Mouse (Mus musculus): ENCODE measurements around the gene Rps2. TPM values are rescaled to one million over a fixed set of nuclear protein-coding genes. Genes with fewer than 3 reads are reported as not detected.

Gene Rps2
- total RNA-seq, 2 experiments from 2014 or later: 352 to 392 TPM

- no peak for DNase-seq (ENCODE audit: extremely low spot score in 1 of 2, low spot score in 1 of 2)
These were observed 11.2 kb downstream of the Rps2 start for GRCm38 (mm10) chr17:24729067-24729466.

DNA sequence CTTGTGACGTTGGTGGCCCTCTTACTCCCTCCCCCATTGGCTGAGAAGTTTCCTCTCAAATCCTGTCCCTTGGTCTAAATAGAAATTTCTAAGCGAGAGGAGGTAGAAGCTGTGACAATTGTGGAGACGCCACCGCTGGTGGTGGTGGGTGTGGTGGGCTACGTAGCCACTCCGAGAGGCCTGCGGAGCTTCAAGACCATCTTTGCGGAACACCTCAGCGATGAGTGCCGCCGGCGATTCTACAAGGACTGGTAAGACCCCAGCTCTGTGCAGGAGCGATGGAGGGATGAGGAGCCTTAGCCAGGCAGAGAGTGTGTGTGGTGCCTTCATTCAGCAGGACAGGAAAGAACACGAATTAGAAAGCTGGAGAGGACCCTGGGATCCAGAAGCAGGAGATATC is 12.9 kb downstream of the Rps2 start:
- no peak for DNase-seq (ENCODE audit: extremely low spot score in 1 of 2, low spot score in 1 of 2)

GRCm38 (mm10) chr17:24732233-24732935 is 14.5 kb downstream of the Rps2 start:
- DNase-seq (ENCODE audit: extremely low spot score in 1 of 2, low spot score in 1 of 2): no peak

DNA sequence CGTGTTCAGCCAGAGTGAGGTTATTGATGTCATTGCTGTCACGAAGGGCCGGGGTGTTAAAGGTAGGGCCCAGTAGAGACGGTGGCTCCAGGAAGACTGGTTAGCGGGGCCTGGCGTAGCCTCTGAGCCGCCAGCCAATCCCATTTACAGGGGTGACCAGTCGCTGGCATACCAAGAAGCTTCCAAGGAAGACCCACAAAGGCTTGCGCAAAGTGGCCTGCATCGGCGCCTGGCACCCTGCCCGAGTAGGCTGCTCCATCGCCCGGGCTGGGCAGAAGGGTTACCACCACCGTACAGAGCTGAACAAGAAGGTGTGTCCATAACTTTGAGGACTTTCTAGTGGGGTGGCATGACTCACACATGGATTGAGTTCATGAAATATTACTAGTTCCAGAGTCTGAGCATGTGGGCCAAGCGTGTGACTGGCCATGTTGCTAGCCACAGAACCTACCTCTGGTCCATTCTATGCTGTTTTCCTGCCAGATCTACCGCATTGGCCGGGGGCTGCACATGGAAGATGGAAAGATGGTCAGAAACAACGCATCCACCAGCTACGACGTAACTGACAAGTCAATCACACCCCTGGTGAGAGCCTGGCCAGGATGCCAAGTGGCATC is 15.6 kb downstream of the Rps2 start:
- DNase-seq (ENCODE audit: extremely low spot score in 1 of 2, low spot score in 1 of 2): no peak

- no peak for DNase-seq (ENCODE audit: extremely low spot score in 1 of 2, low spot score in 1 of 2)
These were observed 16.6 kb downstream of the Rps2 start for GRCm38 (mm10) chr17:24734513-24734912.

GRCm38 (mm10) chr17:24735446-24735845 is 17.5 kb downstream of the Rps2 start:
- DNase-seq (ENCODE audit: extremely low spot score in 1 of 2, low spot score in 1 of 2): no peak

DNA sequence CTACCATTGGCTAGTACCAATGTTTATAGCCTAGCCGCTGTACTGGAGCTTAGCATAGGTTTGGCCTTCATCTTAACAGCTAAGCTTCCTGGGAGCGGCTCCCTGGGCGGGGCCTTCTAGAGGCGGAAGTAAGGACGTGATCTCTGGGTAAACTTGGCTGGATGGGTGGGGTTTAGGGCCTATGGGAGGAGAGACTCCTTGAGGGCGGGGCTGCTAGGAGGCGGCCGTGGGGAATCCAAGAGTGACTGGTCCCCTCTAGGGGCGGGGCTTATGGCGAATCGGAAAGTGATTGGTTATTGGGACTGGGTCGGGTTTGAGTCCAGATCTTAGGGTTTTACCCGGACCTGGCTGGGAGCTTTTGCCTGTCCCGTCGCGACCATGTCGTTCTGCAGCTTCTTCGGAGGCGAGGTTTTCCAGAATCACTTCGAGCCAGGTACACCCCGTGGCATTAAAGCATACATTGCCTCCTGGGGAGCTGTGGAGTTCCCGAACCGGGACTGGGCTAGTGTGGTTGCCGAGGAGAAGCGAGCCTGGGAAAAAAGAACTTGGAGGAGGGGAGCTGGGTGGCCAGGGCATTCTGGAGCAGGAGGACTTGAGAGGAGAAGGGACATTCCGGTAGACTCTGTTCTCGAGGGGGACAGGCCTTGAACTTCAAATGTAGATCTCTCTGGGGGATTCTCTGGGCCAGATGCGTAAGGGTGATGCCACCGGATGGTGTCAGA is 18.6 kb downstream of the Rps2 start, which contains the start of gene Msrb1:
TSS of gene Msrb1 (plus strand) at position 313 of the 722 bp plus-strand sequence.
- peak; percentile 64 to 74 for DNase-seq (ENCODE audit: extremely low spot score in 1 of 2, low spot score in 1 of 2)

DNA sequence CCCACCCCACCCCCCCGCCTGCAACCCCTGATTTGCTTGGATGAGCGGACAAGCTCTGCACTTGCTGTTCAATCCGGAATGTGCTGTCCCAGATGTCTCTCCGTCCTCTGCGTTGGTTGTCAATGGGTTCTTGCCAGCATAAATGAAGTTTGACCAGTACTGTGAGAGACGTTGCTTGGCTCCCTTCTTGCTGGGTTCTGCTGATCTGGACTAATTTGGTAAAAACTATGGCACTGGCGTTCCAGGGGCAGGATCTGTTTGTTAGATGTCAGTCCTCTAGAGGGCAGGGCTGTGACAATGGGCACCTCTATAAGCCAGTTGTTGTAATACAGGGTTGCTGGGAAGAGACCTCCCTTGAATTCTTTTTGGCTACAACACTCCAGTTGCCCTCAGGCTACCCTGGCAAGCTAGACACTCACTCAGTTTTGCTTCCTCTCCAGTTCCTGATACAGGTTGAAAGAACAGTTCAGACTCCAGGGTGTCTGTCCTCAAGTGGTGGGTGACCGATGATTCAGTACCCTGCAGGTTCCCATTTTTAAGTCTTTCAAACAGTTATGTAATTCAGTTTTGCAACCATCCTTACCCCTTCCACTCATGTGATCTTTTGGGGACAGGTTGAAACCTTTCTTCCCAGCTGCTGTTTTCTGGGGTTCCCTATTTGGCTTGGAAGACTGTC is 19.4 kb downstream of the Rps2 start:
- DNase-seq (ENCODE audit: extremely low spot score in 1 of 2, low spot score in 1 of 2): no peak

- no peak for DNase-seq (ENCODE audit: extremely low spot score in 1 of 2, low spot score in 1 of 2)
These were observed 20.3 kb downstream of the Rps2 start for GRCm38 (mm10) chr17:24738238-24738637.

DNA sequence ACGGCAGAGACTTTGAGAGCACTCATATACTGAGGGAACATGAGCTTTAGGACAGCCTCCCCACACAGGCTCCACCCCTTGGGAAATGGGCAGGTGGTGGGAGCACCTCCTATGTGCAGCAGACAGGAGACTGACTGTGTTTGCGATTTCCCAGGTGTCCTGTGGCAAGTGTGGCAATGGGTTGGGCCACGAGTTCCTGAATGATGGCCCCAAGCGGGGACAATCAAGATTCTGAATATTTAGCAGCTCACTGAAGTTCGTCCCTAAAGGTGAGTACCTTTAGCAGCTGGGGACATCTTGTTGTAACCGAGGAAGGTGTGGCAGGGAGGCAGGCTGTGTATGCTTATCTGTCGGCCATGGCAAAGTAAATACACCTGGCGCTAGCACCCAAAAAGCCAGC is 22.0 kb downstream of the Rps2 start:
- no peak for DNase-seq (ENCODE audit: extremely low spot score in 1 of 2, low spot score in 1 of 2)

DNA sequence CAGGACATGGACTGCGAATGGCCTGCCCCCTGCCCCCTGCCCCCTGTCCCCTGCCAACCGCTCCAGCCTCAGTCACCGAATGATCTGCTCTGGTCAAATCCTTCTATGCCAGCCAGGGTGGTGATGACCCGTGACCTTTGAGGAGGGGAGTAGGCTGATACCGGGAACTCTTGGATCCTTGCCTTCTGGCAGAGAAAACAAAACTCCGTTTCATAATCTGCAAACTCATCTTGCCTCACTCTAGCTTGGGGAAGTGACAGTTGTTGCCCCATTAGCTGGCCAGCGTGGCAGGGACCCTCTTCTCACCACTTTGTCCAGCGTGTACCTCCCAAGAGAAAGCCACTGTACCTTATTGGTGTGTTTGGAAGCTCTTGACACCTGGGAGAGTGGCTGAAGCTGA is 24.4 kb downstream of the Rps2 start:
- DNase-seq (ENCODE audit: extremely low spot score in 1 of 2, low spot score in 1 of 2): no peak

DNA sequence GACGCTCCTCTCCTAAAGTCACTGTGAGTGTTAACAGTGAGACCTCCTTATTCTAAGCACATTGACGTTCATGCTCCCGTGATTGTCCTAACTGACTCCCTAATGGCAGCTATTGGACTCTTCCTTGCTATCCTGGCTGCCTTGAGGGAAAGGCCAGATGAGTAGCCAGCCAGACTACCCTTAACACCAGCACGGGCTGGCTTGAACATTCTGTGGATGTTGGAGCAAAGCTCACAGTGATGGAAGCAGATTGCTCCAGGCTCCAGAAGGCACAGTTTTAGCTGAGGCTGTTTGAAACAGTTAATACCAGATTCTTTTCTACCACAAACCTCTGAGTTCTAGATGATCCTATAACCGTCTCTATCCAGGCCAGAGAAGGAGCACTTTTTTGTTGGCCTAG is 26.0 kb downstream of the Rps2 start:
- DNase-seq (ENCODE audit: extremely low spot score in 1 of 2, low spot score in 1 of 2): no peak

DNA sequence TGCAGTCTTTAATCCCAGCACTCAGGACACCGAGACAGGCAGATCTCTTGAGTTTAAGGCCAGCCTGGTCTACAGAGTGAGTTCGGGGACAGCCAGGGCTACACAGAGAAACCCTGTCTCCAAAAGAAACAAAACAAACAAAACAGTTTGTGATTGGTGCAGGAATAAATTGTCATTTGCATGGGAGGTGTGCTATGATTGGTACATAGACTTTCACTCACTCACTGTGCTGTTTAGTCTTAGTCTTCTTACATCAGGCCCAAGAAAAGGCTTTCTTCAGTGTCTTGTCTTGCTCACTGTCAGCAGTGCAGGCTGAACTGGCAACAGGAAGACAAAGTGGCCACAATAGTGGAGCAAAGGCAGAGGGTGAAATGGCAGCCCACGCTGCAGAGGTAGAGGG is 26.5 kb downstream of the Rps2 start:
- no peak for DNase-seq (ENCODE audit: extremely low spot score in 1 of 2, low spot score in 1 of 2)

- peak; percentile 70 to 93 for DNase-seq (ENCODE audit: extremely low spot score in 1 of 2, low spot score in 1 of 2)
These were observed 27.9 kb downstream of the Rps2 start for GRCm38 (mm10) chr17:24745526-24746497.

GRCm38 (mm10) chr17:24746986-24747385 is 29.1 kb downstream of the Rps2 start:
- no peak for DNase-seq (ENCODE audit: extremely low spot score in 1 of 2, low spot score in 1 of 2)

- DNase-seq (ENCODE audit: extremely low spot score in 1 of 2, low spot score in 1 of 2): no peak
These were observed 33.6 kb downstream of the Rps2 start for GRCm38 (mm10) chr17:24751528-24751927.

- DNase-seq (ENCODE audit: extremely low spot score in 1 of 2, low spot score in 1 of 2): no peak
These were observed 34.8 kb downstream of the Rps2 start, which contains the start of gene Hs3st6 for GRCm38 (mm10) chr17:24752415-24753394. Hs3st6 (plus strand) TSS chr17:24752988.

- DNase-seq (ENCODE audit: extremely low spot score in 1 of 2, low spot score in 1 of 2): no peak
These were observed 39.5 kb downstream of the Rps2 start for GRCm38 (mm10) chr17:24757394-24757793.

DNA sequence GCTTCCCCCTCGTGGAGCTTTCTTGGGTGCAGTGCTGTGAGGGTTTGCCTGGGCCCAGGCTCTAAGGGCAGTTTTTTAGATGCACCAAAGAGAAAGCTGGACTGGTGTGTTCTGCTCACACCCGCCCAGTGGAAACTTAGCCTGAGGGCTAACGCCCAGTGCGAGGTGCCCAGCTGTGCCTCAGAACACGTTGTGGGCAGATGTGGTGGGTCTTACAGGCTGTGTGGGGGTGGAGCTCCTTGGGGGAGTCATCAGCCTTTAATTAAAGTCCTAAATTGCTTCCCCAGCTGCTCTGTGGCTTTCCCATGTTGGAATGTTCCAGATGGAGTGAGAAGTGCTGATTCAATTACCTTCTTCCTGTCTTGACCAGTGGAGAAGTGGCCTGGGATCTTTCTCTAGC is 43.2 kb downstream of the Rps2 start:
- DNase-seq (ENCODE audit: extremely low spot score in 1 of 2, low spot score in 1 of 2): no peak
